Mouse (Mus musculus): ENCODE data around the gene Gpr146. TPM values are rescaled to one million over a fixed set of nuclear protein-coding genes. Genes with fewer than 3 reads are reported as not detected.

The Gpr146 gene
- 26.1 and 34.3 TPM in 2 replicates for polyA plus RNA-seq (2012; ENCODE audit: low replicate concordance)

DNA sequence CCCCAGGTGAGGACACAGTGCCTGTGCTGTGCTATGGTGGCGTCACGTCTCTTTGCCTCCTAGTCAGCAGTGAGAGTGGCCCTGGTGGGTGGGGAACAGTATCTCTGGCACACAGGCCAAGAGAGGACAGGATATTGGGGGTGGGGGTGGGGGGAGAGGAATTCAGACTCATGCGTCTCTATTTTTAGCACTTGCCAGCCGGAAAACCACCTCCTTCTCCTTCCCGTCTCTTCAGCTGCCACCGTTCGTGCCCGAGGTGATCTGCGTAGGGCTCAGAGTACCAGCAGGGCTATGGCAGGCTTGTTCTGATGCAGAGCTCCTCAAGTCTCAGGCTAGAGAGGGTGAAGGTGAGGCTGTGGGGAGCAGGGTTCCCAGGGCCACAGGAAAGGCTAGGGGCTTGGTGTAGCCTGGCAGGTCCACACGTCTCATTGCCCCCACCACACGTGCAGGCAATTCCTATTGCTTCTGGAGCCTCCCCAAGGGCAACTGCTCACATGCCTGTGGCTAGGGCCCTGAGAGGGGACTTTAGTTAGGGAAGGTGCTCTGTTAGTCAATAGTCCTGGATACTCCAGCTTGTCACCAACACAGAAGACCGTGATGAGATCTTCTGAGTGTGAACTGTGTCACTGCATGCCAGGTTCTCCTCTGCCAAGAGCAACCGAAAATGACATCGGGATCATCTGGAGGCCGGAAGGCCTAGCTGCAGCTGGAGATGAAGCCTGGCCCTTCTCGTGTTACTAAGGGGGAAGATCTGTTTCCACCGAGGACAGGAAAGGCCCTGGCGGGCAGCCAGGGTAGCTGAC, at the start of gene Gpr146:
Gpr146 (plus strand) TSS at position 230 of the 803 bp plus-strand sequence.

GRCm38 (mm10) chr5:139351134-139351533, 26.4 kb upstream of the Gpr146 start, which contains the start of gene Cox19:
TSS of gene Cox19 (minus strand) at chr5:139351418.

GRCm38 (mm10) chr5:139352317-139352716, 25.2 kb upstream of the Gpr146 start, which contains the start of gene Cyp2w1:
TSS of gene Cyp2w1 (plus strand) at chr5:139352617.

DNA sequence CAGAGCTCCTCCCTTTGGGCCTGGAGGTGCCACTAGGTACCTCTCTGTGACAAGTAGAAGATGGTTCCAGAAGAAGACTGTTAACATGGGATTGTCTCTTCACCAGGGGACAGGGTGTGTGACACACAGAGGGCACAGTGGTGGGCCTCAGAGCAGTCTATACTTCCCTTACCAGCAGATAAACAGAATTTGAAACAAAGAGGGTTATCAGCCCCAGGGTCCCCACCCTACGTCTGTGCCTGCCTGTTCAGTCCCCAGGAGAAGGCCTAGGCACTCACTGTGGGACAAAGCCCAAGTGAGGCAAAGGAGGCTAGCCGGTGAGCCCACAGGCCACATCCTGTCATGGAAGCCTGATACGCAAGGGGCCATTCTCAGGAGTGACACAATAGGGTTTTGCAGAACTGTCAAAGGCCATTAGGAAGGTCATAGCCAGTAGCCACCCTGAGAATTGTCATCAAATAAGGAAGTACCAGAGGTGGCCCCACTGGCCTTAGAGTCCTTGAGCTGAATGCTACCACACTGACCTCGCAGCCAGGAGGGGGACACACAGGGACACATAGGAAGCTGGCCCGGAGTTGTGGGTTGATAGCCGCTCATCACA, 27.4 kb downstream of the Gpr146 start, which contains the start of gene C130050O18Rik:
C130050O18Rik (plus strand) TSS at position 480 of the 601 bp plus-strand sequence.

DNA sequence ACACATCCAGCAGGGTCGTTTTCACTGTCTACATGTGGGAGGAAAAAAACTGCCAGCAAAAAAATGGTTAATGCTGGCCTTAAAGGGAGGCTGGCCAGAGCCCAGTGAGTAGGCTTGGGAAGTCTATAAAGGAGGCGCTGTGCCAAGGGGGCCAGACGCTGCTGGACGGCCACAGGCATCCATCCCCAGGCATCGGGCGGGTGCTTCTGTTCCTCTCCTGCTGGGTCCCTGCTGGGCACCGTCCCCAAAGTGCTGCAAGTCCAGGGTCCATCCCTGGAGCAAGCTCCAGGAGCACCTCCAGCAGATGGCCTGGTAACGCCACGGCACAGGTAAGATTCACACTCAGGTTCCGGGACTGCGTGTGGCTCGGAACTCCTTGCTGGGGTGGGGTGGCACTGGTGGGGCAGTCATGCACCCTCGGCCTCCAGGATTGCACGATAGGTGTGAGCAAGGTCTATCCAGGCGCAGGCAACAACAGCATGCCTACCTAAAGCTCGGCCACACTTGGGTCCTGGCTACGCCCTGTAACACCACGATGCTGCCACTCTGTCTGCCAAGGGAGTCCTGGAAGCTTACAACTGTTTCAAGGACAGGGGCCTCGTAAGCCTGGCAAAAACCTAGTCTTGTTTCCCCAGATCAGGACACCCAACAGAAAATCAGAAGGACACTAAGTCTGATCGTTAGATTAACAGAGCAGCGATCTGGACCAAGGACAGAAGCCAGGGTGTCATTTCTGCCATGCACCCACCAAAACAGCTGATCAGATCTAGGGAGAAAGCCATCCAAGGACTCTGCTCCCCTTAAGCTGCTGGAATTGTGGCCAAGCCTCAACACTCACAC, 45.7 kb downstream of the Gpr146 start, which contains the start of gene Gper1:
Gper1 (plus strand) TSS at position 126 of the 840 bp plus-strand sequence.

Other genes with a start within 250 kb of the Gpr146 start
- 3.9 and 14.7 TPM in 2 replicates for gene Prkar1b, start 227.7 kb upstream of the Gpr146 start, polyA plus RNA-seq (2012; ENCODE audit: low replicate concordance)
- gene Dnaaf5, start 227.5 kb upstream of the Gpr146 start, polyA plus RNA-seq (2012; ENCODE audit: low replicate concordance): 53.5 and 77.3 TPM in 2 replicates
- gene Sun1, start 177.1 kb upstream of the Gpr146 start, polyA plus RNA-seq (2012; ENCODE audit: low replicate concordance): 12.1 and 16.1 TPM in 2 replicates
- 42.3 and 63.4 TPM in 2 replicates for gene Get4, start 125.4 kb upstream of the Gpr146 start, polyA plus RNA-seq (2012; ENCODE audit: low replicate concordance)
- 29.3 and 40.9 TPM in 2 replicates for gene Adap1, start 52.1 kb upstream of the Gpr146 start, polyA plus RNA-seq (2012; ENCODE audit: low replicate concordance)
- gene Cox19, start 26.3 kb upstream of the Gpr146 start, polyA plus RNA-seq (2012; ENCODE audit: low replicate concordance): 27.1 and 46.7 TPM in 2 replicates
- gene Cyp2w1, start 25.1 kb upstream of the Gpr146 start, polyA plus RNA-seq (2012; ENCODE audit: low replicate concordance): not detected in 2 replicates
- 1.9 and 4.5 TPM in 2 replicates for gene C130050O18Rik, start 27.6 kb downstream of the Gpr146 start, polyA plus RNA-seq (2012; ENCODE audit: low replicate concordance)
- 0.05 TPM in 1 of 2 replicates, not detected in the other for gene Gper1, start 45.5 kb downstream of the Gpr146 start, polyA plus RNA-seq (2012; ENCODE audit: low replicate concordance)
- gene 3110082I17Rik, start 82.8 kb downstream of the Gpr146 start, polyA plus RNA-seq (2012; ENCODE audit: low replicate concordance): 13.5 and 26.7 TPM in 2 replicates
- gene Zfand2a, start 106.9 kb downstream of the Gpr146 start, polyA plus RNA-seq (2012; ENCODE audit: low replicate concordance): 2.4 and 2.9 TPM in 2 replicates
- gene Uncx, start 165.8 kb downstream of the Gpr146 start, polyA plus RNA-seq (2012; ENCODE audit: low replicate concordance): 0.05 TPM in 1 of 2 replicates, not detected in the other